Mouse (Mus musculus): Measurements from ENCODE around the gene Ap1m2.

Gene Ap1m2

GRCm38 (mm10) chr9:21312134-21312533, at the start of gene Ap1m2:
TSS of gene Ap1m2 (minus strand) at chr9:21312337.
- no peak for DNase-seq (ENCODE audit: low read depth, low spot score)

GRCm38 (mm10) chr9:21356981-21357718, 45.0 kb upstream of the Ap1m2 start:
- peak; percentile 74 for DNase-seq (ENCODE audit: low read depth, low spot score)

GRCm38 (mm10) chr9:21354796-21355195, 42.7 kb upstream of the Ap1m2 start:
- no peak for DNase-seq (ENCODE audit: low read depth, low spot score)

GRCm38 (mm10) chr9:21353373-21353686, 41.2 kb upstream of the Ap1m2 start:
- no peak for DNase-seq (ENCODE audit: low read depth, low spot score)

- DNase-seq (ENCODE audit: low read depth, low spot score) = no peak
Observed at GRCm38 (mm10) chr9:21352463-21353372, 40.6 kb upstream of the Ap1m2 start.

GRCm38 (mm10) chr9:21351702-21352377, 39.7 kb upstream of the Ap1m2 start:
- DNase-seq (ENCODE audit: low read depth, low spot score) = no peak

- DNase-seq (ENCODE audit: low read depth, low spot score) = no peak
Observed at GRCm38 (mm10) chr9:21351178-21351577, 39.0 kb upstream of the Ap1m2 start.

GRCm38 (mm10) chr9:21348152-21348551, 36.0 kb upstream of the Ap1m2 start:
- DNase-seq (ENCODE audit: low read depth, low spot score) = no peak

- no peak for DNase-seq (ENCODE audit: low read depth, low spot score)
Observed at GRCm38 (mm10) chr9:21346627-21347365, 34.7 kb upstream of the Ap1m2 start.

- DNase-seq (ENCODE audit: low read depth, low spot score) = no peak
Observed at GRCm38 (mm10) chr9:21340411-21340810, 28.3 kb upstream of the Ap1m2 start.

GRCm38 (mm10) chr9:21337652-21338051, 25.5 kb upstream of the Ap1m2 start:
- peak; percentile 90 for DNase-seq (ENCODE audit: low read depth, low spot score)

GRCm38 (mm10) chr9:21336491-21336890, 24.4 kb upstream of the Ap1m2 start:
- DNase-seq (ENCODE audit: low read depth, low spot score) = no peak

- DNase-seq (ENCODE audit: low read depth, low spot score) = no peak
Observed at GRCm38 (mm10) chr9:21335391-21335790, 23.3 kb upstream of the Ap1m2 start.

- DNase-seq (ENCODE audit: low read depth, low spot score) = no peak
Observed at GRCm38 (mm10) chr9:21334747-21335146, 22.6 kb upstream of the Ap1m2 start.

- DNase-seq (ENCODE audit: low read depth, low spot score) = no peak
Observed at GRCm38 (mm10) chr9:21333523-21333922, 21.4 kb upstream of the Ap1m2 start.

- DNase-seq (ENCODE audit: low read depth, low spot score) = no peak
Observed at GRCm38 (mm10) chr9:21332161-21333061, 20.3 kb upstream of the Ap1m2 start.

- no peak for DNase-seq (ENCODE audit: low read depth, low spot score)
Observed at GRCm38 (mm10) chr9:21331365-21332140, 19.4 kb upstream of the Ap1m2 start.

GRCm38 (mm10) chr9:21329699-21330289, 17.7 kb upstream of the Ap1m2 start:
- DNase-seq (ENCODE audit: low read depth, low spot score) = no peak

GRCm38 (mm10) chr9:21329041-21329440, 16.9 kb upstream of the Ap1m2 start:
- DNase-seq (ENCODE audit: low read depth, low spot score) = peak; percentile 67
